Mouse (Mus musculus): ENCODE data around the gene Klhl22.

Gene Klhl22

GRCm38 (mm10) chr16:17802456-17802838 lies 43.0 kb downstream of the Klhl22 start:
- DNase-seq (ENCODE audit: low spot score), result no peak

GRCm38 (mm10) chr16:17802839-17803674 lies 43.6 kb downstream of the Klhl22 start:
- peak; percentile 50 for DNase-seq (ENCODE audit: low spot score)

GRCm38 (mm10) chr16:17803675-17804448 lies 44.4 kb downstream of the Klhl22 start:
- no peak for DNase-seq (ENCODE audit: low spot score)

GRCm38 (mm10) chr16:17804449-17804912 lies 45.1 kb downstream of the Klhl22 start:
- no peak for DNase-seq (ENCODE audit: low spot score)

GRCm38 (mm10) chr16:17804982-17805381 lies 45.6 kb downstream of the Klhl22 start:
- no peak for DNase-seq (ENCODE audit: low spot score)

- no peak for DNase-seq (ENCODE audit: low spot score)
These were observed 47.3 kb downstream of the Klhl22 start for GRCm38 (mm10) chr16:17806581-17807191.

- DNase-seq (ENCODE audit: low spot score), result peak; percentile 77
These were observed 48.0 kb downstream of the Klhl22 start for GRCm38 (mm10) chr16:17807192-17808009.

- DNase-seq (ENCODE audit: low spot score), result no peak
These were observed 49.7 kb downstream of the Klhl22 start for GRCm38 (mm10) chr16:17809125-17809524.

GRCm38 (mm10) chr16:17809711-17810110 lies 50.3 kb downstream of the Klhl22 start:
- no peak for DNase-seq (ENCODE audit: low spot score)

- no peak for DNase-seq (ENCODE audit: low spot score)
These were observed 52.7 kb downstream of the Klhl22 start for GRCm38 (mm10) chr16:17812120-17812519.

GRCm38 (mm10) chr16:17813173-17813572 lies 53.8 kb downstream of the Klhl22 start:
- no peak for DNase-seq (ENCODE audit: low spot score)

GRCm38 (mm10) chr16:17815411-17816402 lies 56.3 kb downstream of the Klhl22 start:
- no peak for DNase-seq (ENCODE audit: low spot score)

GRCm38 (mm10) chr16:17816528-17816927 lies 57.1 kb downstream of the Klhl22 start:
- no peak for DNase-seq (ENCODE audit: low spot score)

GRCm38 (mm10) chr16:17826500-17826899 lies 67.1 kb downstream of the Klhl22 start:
- DNase-seq (ENCODE audit: low spot score), result no peak

- DNase-seq (ENCODE audit: low spot score), result no peak
These were observed 68.8 kb downstream of the Klhl22 start for GRCm38 (mm10) chr16:17828229-17828628.

GRCm38 (mm10) chr16:17828867-17829266 lies 69.4 kb downstream of the Klhl22 start:
- DNase-seq (ENCODE audit: low spot score), result no peak

- no peak for DNase-seq (ENCODE audit: low spot score)
These were observed 71.2 kb downstream of the Klhl22 start for GRCm38 (mm10) chr16:17830385-17831178.

- DNase-seq (ENCODE audit: low spot score), result no peak
These were observed 72.4 kb downstream of the Klhl22 start for GRCm38 (mm10) chr16:17831781-17832180.

GRCm38 (mm10) chr16:17832821-17833220 lies 73.4 kb downstream of the Klhl22 start, which contains the start of gene B830017H08Rik:
Gene B830017H08Rik, plus strand, starts transcription at chr16:17833121.
- no peak for DNase-seq (ENCODE audit: low spot score)

GRCm38 (mm10) chr16:17833321-17833680 lies 73.9 kb downstream of the Klhl22 start:
- DNase-seq (ENCODE audit: low spot score), result no peak

All from left cerebral cortex, adult 11 months (tissue).